Mouse (Mus musculus): ENCODE measurements around the gene Phlda2.
A peak's percentile ranks its signal among the peaks of the same experiment; 100 is the strongest.

Gene Phlda2

DNA sequence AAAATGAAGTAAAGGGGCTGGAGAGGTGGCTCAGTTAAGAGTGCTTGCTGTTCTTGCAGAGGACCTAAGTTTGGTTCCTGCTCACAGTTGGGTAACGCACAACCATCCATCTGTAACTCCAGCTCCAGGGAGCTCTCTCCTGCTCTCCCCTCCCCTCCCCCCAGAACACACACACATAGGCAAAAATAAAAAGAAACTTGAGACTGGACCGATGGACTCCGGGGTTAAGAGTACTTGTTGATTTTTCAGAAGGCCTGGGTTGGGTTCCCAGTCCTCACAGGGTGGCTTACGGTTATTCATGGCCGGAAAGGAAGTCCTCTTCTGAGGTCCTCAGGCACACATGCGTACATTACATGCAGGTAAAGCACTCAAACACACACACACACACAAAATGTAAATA lies 976 bp upstream of the Phlda2 start:
- no peak for DNase-seq (ENCODE audit: extremely low read depth, low read depth)

DNA sequence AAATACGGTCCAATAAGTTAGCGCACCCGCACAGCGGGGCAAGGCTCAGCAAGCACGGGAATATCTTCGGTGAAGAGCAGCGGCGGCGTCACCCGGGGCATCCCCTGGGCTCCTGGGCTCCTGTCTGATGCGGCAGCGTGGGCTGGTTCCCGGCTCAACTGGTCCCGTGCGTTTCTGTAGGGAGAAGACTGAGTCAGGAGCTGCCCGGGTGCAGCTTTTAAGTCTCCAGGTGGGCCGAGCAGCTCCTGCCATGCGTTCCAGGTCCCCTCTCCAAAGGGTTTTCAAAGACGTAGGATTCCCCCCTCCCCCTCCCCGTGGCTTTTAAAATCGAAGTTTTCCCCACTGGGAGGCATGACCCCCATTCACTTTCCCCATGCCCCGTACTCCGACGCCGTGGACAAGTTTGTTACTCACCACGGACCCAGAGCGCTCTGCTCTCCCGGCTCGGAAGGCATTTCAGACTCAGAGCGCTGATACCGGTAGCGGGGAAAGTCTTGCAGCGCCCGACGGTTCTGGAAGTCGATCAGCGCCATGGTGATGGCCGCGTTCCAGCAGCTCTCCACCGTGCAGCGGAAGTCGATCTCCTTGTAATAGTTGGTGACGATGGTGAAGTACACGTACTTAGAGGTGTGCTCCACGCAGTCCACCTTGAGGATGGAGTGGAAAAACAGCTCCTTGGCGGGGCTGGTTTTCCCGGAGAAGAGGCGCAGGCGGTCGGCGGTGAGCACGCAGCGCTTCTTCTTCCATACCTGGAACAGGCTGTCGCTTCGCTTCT lies 1.1 kb downstream of the Phlda2 start:
- DNase-seq (ENCODE audit: extremely low read depth, low read depth), result peak; percentile 53

DNA sequence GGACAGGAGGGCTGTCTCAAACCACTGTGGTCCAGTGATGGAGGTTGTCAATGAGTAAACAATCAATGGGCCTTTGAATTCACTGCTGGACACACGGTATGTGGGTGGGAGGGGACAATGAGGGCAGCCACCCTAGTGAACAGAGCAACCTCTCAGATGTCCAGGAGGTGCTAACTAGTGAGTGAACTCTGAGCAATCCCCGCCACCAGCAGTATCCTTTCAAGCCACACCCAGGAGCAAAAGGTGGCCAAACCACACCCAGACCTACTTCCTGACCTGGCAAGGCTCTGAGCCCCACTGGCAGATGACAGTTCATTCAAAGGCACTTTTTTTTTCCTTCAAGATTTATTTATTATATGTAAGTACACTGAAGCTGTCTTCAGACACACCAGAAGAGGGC lies 2.0 kb downstream of the Phlda2 start:
- DNase-seq (ENCODE audit: extremely low read depth, low read depth), result peak; percentile 39

DNA sequence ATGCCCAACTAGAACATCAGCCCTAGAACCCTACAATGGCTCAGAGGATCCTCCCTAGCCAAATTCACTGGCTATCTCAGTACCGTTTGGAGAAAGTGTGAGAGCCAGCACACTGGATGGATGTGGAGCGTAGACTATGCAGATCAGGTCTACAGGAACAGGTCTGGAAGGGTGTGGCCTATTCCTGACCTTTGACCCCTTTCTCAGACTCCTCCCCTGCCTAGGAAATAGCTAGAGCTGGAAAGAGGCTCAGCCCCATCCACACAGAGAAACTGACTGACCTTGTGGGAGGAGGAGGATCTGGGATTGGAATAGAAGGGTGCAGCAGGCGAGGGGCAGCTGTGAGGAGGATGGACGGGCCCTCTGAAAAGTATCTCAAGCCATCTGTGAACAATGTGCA lies 4.4 kb downstream of the Phlda2 start:
- no peak for DNase-seq (ENCODE audit: extremely low read depth, low read depth)

DNA sequence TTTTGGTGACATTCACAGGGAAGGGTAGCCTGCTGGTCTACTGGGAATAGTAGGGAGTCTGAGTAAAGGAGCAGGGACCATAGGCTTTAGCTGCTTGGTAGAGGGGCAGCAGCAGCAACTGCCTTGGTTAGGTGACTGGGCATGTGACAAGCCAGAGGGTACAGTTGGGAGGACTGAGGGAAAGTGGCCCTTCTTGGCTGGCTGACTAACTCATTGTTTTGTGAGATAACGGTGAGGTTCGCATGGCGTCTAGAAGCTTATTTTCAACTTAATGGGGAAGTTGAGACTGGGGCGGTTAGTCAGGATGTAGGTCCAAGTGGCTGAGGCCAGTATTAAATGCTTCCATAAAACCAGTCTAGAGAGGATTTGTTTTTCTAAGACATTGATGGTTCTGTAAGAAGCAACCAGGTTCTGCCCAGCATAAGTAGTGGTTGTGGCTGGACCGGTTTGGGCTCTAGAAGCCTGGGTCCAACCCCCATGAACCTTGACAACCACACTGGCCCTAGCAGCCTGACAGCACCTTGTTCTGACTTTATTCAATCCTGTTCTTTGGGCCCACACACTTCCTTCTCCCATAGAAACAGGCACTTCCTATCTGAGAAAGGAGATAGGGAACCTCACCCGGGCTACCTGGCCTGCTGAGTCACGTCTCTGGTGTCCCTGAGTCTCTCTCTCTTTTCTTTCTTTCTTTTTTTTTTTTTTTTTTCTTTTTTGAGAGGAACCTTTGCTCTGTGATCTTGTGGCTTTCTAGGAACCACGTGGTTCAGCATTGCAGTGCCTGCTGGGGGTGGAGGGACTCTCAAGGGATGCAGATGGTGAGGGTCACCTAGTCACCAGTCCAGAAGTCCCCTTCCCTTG lies 7.6 kb downstream of the Phlda2 start:
- DNase-seq (ENCODE audit: extremely low read depth, low read depth), result peak; percentile 92

DNA sequence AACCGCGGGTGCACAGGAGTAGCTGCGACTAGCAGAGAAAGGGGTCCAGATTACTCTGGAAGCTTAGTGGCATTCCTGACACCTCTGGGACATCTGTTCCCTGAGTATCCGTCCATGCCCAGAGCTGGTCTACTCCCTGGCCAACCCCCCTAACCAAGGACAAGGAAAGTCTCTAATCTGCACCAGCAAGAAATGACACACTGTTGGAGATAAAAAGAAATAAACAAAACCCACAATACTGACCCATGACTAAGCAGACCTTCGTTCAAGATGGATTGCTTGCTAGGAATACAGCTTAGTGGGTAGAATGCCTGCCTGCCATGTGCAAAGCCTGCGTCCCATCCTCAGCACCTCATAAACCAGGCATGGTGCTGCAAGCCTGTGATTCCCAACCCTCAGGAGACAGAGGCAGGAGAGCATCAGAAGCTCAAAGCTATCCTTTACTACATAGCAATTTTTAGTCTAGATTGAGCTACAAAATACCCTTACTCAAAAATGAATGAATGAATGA lies 9.3 kb downstream of the Phlda2 start:
- DNase-seq (ENCODE audit: extremely low read depth, low read depth), result no peak

DNA sequence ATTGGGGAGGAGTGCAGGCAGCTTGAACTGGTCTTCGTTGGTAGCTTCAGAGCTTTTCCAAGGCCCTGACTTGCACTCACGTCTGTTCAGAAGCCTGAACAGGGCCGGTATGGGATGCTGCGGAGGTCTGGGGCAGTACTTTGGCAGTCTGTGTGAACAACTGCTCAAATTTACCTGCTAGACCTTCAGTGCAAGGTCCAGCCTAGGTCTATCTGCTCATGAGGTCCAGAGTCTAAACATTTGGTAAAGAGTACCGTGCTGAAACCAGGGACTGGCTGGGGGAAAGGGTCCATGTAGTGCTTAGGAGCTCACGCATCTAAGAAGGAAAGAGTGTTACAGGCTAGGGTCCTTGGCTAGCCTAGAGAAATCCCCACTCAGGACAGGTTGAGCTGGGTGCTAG lies 13.2 kb downstream of the Phlda2 start:
- DNase-seq (ENCODE audit: extremely low read depth, low read depth), result no peak

DNA sequence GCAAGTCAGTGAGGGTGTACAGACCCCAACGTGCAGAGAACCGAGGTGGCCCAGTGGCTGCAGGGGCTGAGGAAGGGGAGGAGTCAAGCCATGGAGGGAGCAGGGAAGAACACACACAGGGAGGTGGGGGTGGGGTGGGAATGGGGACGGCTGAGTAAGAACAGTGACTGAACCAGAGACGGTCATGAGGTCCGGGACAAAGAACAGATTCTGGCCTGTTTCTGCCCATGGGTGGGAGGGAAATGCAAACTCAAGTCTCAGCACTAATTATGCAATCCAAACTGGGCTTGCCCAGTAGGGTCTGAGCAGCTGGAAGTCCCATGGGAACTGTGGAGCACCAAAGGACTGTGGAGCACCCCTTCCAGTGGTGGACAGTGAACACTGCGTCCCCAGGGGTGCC lies 20.4 kb downstream of the Phlda2 start:
- DNase-seq (ENCODE audit: extremely low read depth, low read depth), result no peak

DNA sequence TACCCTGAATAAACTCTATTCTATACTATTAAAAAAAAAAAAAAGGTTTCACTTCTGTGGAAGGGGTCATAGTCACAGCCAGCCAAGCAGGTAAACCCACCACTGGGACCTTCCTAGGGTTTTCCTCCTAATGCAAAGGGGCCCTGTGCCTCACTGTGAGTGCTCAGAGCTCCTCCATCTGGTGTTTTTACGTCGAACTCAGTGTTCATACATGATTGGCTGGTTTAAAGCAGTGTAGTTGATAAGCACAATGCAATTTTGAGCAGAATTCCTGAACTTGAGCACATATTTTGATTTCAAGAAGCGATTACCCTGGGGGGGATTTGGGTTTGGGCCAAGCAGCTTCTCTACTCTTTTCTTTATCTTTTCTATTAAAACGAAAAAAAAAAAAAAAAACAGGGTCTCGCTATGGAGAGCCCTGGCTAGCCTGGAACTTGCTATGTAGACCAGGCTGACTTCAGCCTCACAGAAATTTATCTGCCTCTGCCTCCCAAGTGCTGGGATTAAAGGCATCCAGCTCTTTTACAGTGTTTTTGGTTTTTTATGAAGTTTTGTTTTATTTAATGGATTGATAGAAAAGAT lies 21.1 kb downstream of the Phlda2 start:
- DNase-seq (ENCODE audit: extremely low read depth, low read depth), result no peak

DNA sequence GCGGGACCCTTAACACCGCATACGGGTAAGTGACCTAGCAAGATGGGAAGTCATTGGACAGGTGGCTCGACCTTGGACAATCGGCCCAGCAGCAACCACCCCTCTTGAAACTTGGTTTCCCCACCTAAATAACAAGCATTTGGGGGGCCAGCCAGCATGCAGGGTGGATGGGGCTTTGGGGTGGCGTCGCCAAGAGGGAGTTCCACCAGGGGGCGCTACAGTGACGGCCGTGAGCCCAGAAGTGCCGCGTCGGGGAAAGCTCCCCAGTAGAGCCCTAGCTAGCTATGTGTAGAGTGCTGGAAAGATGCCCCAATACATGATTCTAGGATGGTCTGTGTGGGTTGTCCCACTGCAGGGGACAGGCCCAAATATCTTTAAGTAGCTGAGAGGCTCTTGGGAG lies 22.5 kb downstream of the Phlda2 start:
- peak; percentile 36 for DNase-seq (ENCODE audit: extremely low read depth, low read depth)

DNA sequence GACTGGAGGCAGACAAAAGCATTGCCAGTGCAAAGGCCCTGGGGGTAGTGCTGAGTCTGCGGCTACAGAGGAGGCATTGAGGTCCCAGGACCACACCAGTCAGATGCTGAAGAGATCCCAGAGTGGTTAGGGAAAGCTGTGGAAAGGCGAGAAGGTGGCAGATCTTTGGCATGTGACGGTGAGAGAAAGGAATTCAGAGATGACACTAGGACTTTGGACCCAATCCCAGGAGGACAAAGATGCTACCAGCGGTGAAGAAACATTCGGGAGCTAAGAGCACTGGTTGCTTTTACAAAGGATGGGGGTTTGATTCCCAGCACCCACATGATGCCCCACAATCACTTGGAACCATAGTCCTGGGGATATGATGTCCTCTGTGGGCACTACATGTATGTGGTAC lies 25.1 kb downstream of the Phlda2 start:
- DNase-seq (ENCODE audit: extremely low read depth, low read depth), result no peak

DNA sequence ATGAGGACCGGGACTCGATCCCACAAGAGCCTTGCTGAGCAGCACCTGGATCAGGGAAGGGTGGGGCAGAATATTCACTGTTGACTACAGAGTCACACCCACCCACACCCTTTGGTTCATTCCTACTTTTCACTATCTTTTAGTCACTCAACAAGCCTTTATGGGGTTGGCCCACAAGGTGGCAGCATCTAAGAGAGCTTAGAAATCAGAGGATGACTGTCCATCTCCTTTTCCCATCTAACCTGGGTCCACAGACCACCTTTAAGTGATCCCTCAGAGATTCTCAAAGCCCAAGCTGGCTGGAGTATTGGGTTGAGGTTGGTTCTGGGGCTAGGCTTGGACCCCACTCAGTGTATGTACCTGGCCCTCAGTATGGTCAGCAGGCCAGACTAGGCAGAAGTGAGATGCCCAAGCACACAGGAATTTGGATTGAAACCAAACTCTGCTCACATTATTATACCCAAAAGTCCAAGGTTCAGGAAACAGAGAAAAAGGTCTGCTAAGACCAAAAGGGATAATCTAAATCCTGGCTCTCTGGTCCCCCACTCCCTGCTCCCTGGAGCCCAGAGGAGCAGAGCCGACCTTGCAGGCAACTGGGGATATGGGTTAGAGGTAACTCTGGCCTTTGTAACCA lies 26.1 kb downstream of the Phlda2 start:
- no peak for DNase-seq (ENCODE audit: extremely low read depth, low read depth)

DNA sequence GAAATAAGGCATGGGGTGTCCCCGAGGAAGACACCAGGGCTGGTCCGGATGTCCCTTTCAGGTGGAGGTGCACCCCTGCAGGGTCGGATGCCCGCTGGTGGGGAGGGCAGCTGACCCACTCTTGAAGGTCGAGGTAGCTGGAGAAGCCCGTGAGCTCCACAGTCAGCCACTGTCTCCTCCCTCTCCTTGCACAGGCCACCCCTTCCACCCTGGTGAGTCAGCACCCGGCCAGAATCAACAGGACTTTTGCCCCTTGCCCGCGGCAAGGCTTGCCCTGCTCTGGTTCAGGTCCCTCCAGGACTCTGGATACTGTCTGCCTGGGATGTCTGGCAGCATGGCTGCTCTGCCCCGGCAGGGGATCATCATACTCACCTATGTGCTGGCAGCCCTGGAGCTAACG lies 27.1 kb downstream of the Phlda2 start:
- no peak for DNase-seq (ENCODE audit: extremely low read depth, low read depth)

DNA sequence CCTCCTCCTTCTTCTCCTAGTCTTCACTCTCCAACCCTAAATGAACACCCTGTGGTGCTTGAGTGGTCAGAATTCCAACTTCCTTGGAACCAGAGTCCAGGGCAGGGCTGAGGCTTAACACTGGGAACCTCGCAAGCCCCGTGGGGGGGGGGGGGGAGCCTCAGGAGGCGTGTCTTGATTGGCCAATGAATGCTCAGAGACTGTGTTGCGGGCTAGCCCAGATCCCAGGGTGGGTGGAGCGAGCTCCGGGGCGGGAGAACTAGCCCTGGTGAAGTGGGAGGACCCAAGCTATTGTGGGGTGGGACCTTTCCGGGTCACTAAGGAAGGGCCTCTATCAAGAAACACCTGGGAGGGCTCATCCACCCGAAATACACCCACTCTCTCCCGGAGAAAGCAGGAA lies 28.1 kb downstream of the Phlda2 start:
- DNase-seq (ENCODE audit: extremely low read depth, low read depth), result peak; percentile 73

DNA sequence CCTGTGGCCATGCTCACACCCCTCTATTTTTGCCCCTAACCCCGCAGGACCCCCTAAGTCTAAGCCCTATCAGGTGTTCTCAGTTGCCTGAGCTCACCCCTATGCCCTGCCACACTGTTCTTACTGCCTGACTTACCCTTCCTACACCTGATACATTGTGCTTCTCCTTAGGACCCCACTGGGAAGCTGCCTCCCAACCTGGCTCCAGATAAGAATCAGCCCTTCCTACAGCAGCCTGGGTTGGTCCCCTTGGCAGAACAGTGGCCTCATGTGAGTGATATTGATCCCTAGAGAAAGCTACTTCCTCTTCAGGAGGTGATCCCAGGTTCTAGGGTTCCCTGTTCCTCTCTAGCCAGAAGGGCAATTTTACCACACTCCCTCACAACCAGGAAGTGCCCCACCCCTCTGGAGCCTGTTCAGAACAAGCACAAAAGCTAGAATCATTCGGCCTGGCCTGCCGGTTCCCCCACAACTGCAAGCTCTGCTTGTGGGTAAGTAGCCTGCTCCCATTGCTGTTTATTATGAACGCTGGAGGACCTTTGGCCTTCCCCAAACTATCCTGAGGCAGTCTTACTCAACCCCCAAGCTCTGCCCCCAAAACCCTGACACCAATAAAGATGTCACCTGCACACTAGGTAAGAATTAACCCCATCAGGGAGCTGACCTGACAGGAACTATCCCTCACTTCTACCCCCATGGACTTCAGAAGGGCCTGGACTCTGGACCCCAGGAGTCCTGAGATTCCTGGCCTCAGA lies 29.4 kb downstream of the Phlda2 start, which contains the start of gene Slc22a18:
Gene Slc22a18, plus strand, starts transcription at position 390 of the 755 bp plus-strand sequence.
- peak; percentile 88 for DNase-seq (ENCODE audit: extremely low read depth, low read depth)

DNA sequence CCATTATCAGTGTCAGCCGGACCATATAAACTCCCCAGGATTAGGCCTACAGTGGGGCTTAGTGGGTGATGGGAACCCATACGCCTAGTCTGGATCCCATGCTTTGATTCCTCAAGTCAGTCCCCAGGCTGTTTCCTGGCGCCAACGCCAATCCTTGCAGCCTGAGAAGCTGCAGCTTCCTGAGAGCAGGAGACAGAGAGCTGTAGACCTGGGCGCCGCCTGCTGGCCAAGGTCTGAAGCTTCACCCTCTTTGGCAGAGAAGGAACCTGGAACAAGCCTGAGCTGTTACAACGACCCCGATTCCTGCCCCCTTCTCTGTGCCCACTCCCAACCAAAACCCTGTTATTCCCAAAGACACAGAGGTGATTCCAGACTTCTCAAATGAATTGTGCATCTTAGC lies 33.0 kb downstream of the Phlda2 start:
- peak; percentile 49 for DNase-seq (ENCODE audit: extremely low read depth, low read depth)

DNA sequence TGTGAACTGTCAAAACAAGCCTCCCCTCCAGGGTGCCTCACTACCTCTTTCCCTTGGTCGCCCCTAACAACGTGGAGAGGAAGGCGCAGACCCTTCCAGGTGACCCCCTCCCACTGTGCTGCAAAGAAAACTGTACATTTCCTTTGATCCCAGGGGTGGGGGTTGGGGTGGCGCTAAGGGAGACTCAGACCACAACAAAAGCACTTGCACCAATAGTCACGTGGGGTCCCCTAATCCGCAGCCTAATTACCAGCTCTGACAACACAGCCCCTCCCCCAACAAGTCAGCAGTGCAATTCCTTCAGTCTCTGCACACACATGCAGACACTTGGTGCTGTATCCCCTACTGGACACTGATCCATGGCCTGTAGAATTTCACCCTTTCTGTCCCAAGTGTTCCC lies 35.2 kb downstream of the Phlda2 start:
- DNase-seq (ENCODE audit: extremely low read depth, low read depth), result no peak

DNA sequence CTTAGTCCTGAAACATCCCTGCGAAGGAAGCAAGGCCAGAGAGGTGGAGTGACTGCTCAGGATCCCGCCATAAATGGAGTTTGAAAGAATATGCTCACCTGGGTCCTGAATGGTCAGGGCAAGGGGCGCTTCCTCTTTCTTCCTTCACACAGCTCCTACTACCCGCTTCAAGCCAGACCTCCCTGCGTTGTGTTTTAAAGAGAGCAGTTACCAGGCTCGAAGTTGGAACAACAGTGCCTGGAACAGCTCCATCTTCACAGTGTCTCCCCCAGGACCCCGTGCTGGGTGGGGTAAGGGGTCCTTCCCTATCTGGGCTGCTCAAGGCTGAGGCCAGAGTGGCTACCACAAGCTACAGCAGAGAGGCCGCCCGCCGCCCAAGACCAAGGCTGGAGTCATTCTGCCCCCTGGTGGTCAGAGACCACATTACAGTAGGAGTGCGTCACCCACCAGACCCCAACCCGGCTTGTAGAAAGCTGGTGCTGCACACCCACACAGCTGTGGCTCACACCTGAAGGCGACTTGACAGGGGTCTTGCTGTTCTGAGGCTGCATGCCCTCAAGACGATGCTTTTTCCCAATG lies 36.8 kb downstream of the Phlda2 start:
- DNase-seq (ENCODE audit: extremely low read depth, low read depth), result peak; percentile 65

DNA sequence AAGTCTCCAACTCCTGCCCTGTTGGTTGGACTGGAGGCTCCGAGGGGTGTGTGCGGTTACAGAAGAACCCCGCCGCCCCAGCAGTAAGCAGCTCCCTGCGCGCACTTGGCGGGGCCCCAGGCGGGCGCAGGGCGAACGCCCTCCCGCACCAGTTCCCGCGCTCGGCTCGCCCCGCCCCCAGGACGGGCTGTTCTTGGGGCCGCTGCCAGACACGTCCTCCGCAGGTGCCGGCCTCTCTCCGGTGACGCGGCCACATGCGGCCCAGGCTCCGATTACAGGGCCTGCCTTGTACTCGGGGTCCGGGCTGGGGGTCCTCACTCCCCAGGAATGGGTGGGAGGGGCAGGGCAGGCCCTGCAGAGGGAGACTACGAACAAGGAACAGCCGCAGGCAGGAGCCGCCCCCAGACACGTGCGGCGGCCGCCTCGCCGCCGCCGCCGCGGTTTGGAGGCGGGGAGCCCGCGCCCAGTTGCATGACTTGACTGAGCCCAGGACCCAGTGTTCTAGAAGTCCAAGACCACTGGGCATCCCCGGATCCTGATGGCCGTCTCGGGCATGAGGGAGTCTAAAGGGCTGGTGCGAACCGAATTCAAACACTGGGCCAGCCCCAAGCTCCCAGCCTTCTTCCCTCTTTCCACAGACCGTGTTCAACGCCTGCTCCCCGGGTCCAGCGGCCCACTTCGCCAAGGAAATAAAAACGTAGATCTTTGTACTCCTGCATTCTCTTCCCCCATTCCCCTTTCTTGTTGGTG lies 38.0 kb downstream of the Phlda2 start:
- DNase-seq (ENCODE audit: extremely low read depth, low read depth), result peak; percentile 42
